Mouse (Mus musculus) cerebellum, postnatal 4 days (tissue): ENCODE measurements at regions not wholly inside any gene's neighbourhood (a gene's known extent, or its start where the extent isn't known, plus 50 kb on each side); places are given as distances from the start of the nearest gene placed in this dataset.
A peak's percentile ranks its signal among the peaks of the same experiment; 100 is the strongest.

ENCODE experiments used
- DNase-seq, 2 experiments: peaks; one replicate each; pipeline ENCODE4 v3.0.0; 2022; ENCODE audit warnings: low spot score in 2 of 2, mixed read lengths in 1 of 2

- no peak for DNase-seq
Measured at GRCm38 (mm10) chr14:118419442-118420193, 152.9 kb downstream of the Gm9376 start.

- peak in 1 of 2 experiments; percentile 32 for DNase-seq
Measured at GRCm38 (mm10) chr14:118422351-118423001, 155.7 kb downstream of the Gm9376 start.

- no peak for DNase-seq
Measured at GRCm38 (mm10) chr14:118423269-118423668, 156.5 kb downstream of the Gm9376 start.

- no peak for DNase-seq
Measured at GRCm38 (mm10) chr14:118426562-118426961, 159.8 kb downstream of the Gm9376 start.

- no peak for DNase-seq
Measured at GRCm38 (mm10) chr14:118430286-118430685, 163.5 kb downstream of the Gm9376 start.

- no peak for DNase-seq
Measured at GRCm38 (mm10) chr14:118430740-118431139, 164.0 kb downstream of the Gm9376 start.

GRCm38 (mm10) chr14:118431241-118431882 is 164.6 kb downstream of the Gm9376 start:
- no peak for DNase-seq
